Mouse (Mus musculus): Measurements from ENCODE around the gene Calhm4.

DNA sequence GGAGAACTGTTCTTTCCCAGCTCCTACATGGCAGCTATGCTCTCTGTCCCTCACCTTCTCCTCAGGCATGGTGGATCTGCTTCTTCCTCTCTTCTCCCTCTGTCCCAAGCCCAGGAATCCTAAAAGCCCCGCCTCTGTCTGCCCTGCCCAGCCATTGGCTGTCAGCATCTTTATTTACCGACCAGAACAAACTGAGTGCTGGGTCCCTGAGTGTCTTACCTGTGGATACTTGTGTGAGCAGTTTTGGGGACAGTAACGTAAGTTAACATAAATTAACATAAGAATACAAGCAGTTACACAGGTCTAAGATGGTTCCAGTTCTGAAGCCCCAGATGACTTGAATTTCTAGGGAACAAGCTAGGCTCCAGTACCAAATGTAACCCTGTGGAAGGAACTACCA is 22.5 kb upstream of the Calhm4 start:
- TF ChIP-seq POLR2A (IDR thresholded peaks at IDR 0.05; ENCODE audit: borderline replicate concordance, low read depth, low read length) (no peak), CTCF (IDR thresholded peaks at IDR 0.05; ENCODE audit: low read depth, low read length) (no peak)
